ENCODE assay signal across 8 mouse cellular contexts in the genomic region with DNA sequence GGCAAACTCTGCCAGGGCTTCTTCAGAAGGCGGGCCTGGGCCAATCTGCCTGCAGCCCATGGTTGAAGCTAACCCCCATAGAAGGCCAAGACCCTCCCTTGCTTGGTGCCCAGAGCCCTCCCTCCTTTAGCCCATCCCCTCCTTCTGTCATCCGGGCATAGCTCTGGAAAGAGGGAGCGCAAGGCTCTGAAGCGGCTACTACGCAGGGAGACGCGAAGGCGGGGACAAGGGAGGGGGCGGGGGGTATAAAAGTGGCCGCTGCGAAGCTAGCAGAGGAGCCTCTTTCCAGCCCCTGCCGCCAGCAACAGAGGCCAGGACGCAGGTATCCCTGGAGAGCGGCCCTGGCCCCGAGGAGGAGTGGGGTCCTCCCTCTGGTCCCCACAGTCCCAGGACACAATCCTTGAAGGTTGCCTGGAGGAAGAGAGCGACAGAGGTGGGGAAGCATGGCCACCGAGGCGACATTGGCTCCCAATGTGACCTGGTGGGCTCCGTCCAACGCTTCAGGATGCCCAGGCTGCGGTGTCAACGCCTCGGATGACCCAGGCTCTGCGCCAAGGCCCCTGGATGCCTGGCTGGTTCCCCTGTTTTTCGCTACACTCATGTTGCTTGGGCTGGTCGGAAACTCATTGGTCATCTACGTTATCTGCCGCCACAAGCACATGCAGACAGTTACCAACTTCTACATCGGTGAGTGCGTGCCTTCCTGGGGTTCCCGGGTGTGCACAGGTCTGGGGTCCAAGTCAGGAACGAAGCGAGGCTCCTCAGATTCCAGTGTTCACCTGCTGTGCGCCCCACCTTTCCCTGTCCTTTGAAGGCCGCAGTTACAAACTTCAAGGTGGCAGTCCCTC. TPM values are rescaled to one million over a fixed set of nuclear protein-coding genes. Genes with fewer than 3 reads are reported as not detected.
DNase-seq lines count a peak whose midpoint lies in the region; ATAC-seq and TF ChIP-seq lines count a peak whose summit lies in the region.
"Had no signal": no experiment of that assay in that cellular context is flagged by ENCODE, and none has a peak within 500 bp of the region (broad histone marks: within the 10 kb centered on the region; RNA-seq: fewer than 3 reads in every experiment).

No protein-coding gene starts in this region.

- H3K9me3 ChIP-seq in heart, embryonic 15.5 days (replicated peaks) = no peaks in the 10 kb centered on the region
- no peaks in the 10 kb centered on the region for H3K9me3 ChIP-seq in liver, embryonic 13.5 days (replicated peaks)
- H3K9me3 ChIP-seq in stomach, embryonic 14.5 days (ENCODE audit: control insufficient read depth, low read depth, low read length) = no peaks in the 10 kb centered on the region

- H3K4me3 ChIP-seq in left cerebral cortex, adult 2 months = peak overlapping the region; percentile 33
- peak overlapping the region; percentile 33 for H3K4me3 ChIP-seq in heart, embryonic 15.5 days
- H3K4me3 ChIP-seq in liver, embryonic 13.5 days (replicated peaks) = peak overlapping the region; percentile 25
- H3K4me3 ChIP-seq in stomach, embryonic 14.5 days (ENCODE audit: low read depth, low read length) = peak overlapping the region; percentile 21

- no peak for ATAC-seq in heart, embryonic 15.5 days (replicated peaks; ENCODE audit: insufficient number of reproducible peaks, insufficient read depth, low FRiP score, low read depth)
- no peak for ATAC-seq in liver, embryonic 13.5 days (ENCODE audit: low read depth)
- no peak for ATAC-seq in stomach, embryonic 14.5 days (ENCODE audit: insufficient number of reproducible peaks, insufficient read depth, low FRiP score, low read depth)

- no peak for TF ChIP-seq CTCF in left cerebral cortex, adult 2 months (IDR thresholded peaks at IDR 0.05)

- H3K36me3 ChIP-seq in heart, embryonic 15.5 days = no peaks in the 10 kb centered on the region
- H3K36me3 ChIP-seq in liver, embryonic 13.5 days = peaks cover under 1% of the 10 kb centered on the region; the same call in 1 of the 2 replicates
- no peaks in the 10 kb centered on the region for H3K36me3 ChIP-seq in stomach, embryonic 14.5 days (ENCODE audit: control insufficient read depth, insufficient read depth, low read length)

- H3K4me1 ChIP-seq in heart, embryonic 15.5 days (replicated peaks) = peaks cover 69% of the 10 kb centered on the region
- H3K4me1 ChIP-seq in liver, embryonic 13.5 days (replicated peaks) = peaks cover 82% of the 10 kb centered on the region
- H3K4me1 ChIP-seq in stomach, embryonic 14.5 days (ENCODE audit: control insufficient read depth, insufficient read depth, low read length) = peaks cover 45% of the 10 kb centered on the region

- WGBS in heart, embryonic 15.5 days = 8% methylated on average over 35 of the region's 35 CpGs
- 13% methylated on average over 35 of the region's 35 CpGs for WGBS in liver, embryonic 13.5 days (ENCODE audit: insufficient replicate concordance)
- 10% methylated on average over 35 of the region's 35 CpGs for WGBS in stomach, embryonic 14.5 days

- peak overlapping the region; percentile 53 for H3K4me2 ChIP-seq in heart, embryonic 15.5 days
- H3K4me2 ChIP-seq in liver, embryonic 13.5 days = peak overlapping the region; percentile 98
- H3K4me2 ChIP-seq in stomach, embryonic 14.5 days (replicated peaks; ENCODE audit: low read depth, low read length) = peak overlapping the region; percentile 35

- no peak for DNase-seq in left cerebral cortex, adult 2 months (ENCODE audit: extremely low spot score in 1 of 2, low spot score in 2 of 2)
- DNase-seq in left cerebral cortex, postnatal 25 days (ENCODE audit: low spot score in 2 of 2) = no peak
- DNase-seq in liver, embryonic 13.5 days = no peak
- no peak for DNase-seq in ovary, postnatal 14 days (ENCODE audit: low spot score)
- no peak for DNase-seq in left cerebral cortex, adult 11 months (ENCODE audit: low spot score)

- peaks cover 63% of the 10 kb centered on the region for H3K27me3 ChIP-seq in heart, embryonic 15.5 days
- H3K27me3 ChIP-seq in liver, embryonic 13.5 days = peaks cover 63% of the 10 kb centered on the region
- H3K27me3 ChIP-seq in stomach, embryonic 14.5 days (ENCODE audit: control insufficient read depth, insufficient read depth, low read length) = peaks cover 50% of the 10 kb centered on the region

- peak overlapping the region; percentile 28; the same call in 1 of the 2 replicates for H3K27ac ChIP-seq in left cerebral cortex, adult 2 months
- no peak overlapping the region for H3K27ac ChIP-seq in heart, embryonic 15.5 days
- H3K27ac ChIP-seq in liver, embryonic 13.5 days = no peak overlapping the region
- no peak overlapping the region for H3K27ac ChIP-seq in stomach, embryonic 14.5 days (ENCODE audit: low read length)

- intact Hi-C loops in left cerebral cortex, adult 2 months (cut with DNase I) = no loop called here
- intact Hi-C loops in left cerebral cortex, postnatal 25 days (cut with DNase I) = no loop called here

- H3K9ac ChIP-seq in heart, embryonic 15.5 days = 0 out of 2 replicates have a peak overlapping the region, but pooled peaks have one; percentile 10
- peak overlapping the region; percentile 35 for H3K9ac ChIP-seq in liver, embryonic 13.5 days
- no peak overlapping the region for H3K9ac ChIP-seq in stomach, embryonic 14.5 days (replicated peaks; ENCODE audit: low read depth, low read length)

RNA-seq across cellular contexts. Expression of gene Kiss1r, which starts 1.7 kb away (rescaled TPM):
- total RNA-seq in left cerebral cortex, adult 2 months (2021) = 1 to 10 TPM; 6.6 to 9.1 TPM
- total RNA-seq in left cerebral cortex, postnatal 25 days (2021) = 1 to 10 TPM; 7.1 to 7.8 TPM
- 0.34 and 0.51 TPM in 2 replicates for polyA plus RNA-seq in heart, embryonic 15.5 days (2015; fragmentation: Nextera tagmentation; extraction: Ambion mirVana)
- 0.19 and 0.28 TPM in 2 replicates for polyA plus RNA-seq in liver, embryonic 13.5 days (2015; fragmentation: Nextera tagmentation; extraction: Ambion mirVana)
- 0.81 and 1.0 TPM in 2 replicates for polyA plus RNA-seq in stomach, embryonic 14.5 days (2014; fragmentation: Nextera tagmentation; extraction: Ambion mirVana)

RNA-seq across cellular contexts. Expression of gene R3hdm4, which starts 2.6 kb away (rescaled TPM):
- total RNA-seq in left cerebral cortex, adult 2 months (2021) = 100 to 1,000 TPM; 318 to 346 TPM
- total RNA-seq in left cerebral cortex, postnatal 25 days (2021) = 100 to 1,000 TPM; 366 to 394 TPM
- 95.2 and 118 TPM in 2 replicates for polyA plus RNA-seq in heart, embryonic 15.5 days (2015; fragmentation: Nextera tagmentation; extraction: Ambion mirVana)
- 63.0 and 63.8 TPM in 2 replicates for polyA plus RNA-seq in liver, embryonic 13.5 days (2015; fragmentation: Nextera tagmentation; extraction: Ambion mirVana)
- 143 and 151 TPM in 2 replicates for polyA plus RNA-seq in stomach, embryonic 14.5 days (2014; fragmentation: Nextera tagmentation; extraction: Ambion mirVana)

RNA-seq across cellular contexts. Expression of gene Gm26602, which starts 7.8 kb away (rescaled TPM):
- not detected for total RNA-seq in left cerebral cortex, adult 2 months (2021)
- not detected for total RNA-seq in left cerebral cortex, postnatal 25 days (2021)
- polyA plus RNA-seq in heart, embryonic 15.5 days (2015; fragmentation: Nextera tagmentation; extraction: Ambion mirVana) = 15.7 TPM in 1 of 2 replicates, not detected in the other
- polyA plus RNA-seq in liver, embryonic 13.5 days (2015; fragmentation: Nextera tagmentation; extraction: Ambion mirVana) = 11.3 TPM in 1 of 2 replicates, not detected in the other
- 5.3 TPM in 1 of 2 replicates, not detected in the other for polyA plus RNA-seq in stomach, embryonic 14.5 days (2014; fragmentation: Nextera tagmentation; extraction: Ambion mirVana)
- total RNA-seq: left cerebral cortex, adult 8-10 months had no signal

RNA-seq across cellular contexts. Expression of gene Arid3a, which starts 8.4 kb away (rescaled TPM):
- 1 to 10 TPM; 5.7 to 10.0 TPM for total RNA-seq in left cerebral cortex, adult 2 months (2021)
- 1 to 10 TPM; 5.4 to 8.6 TPM for total RNA-seq in left cerebral cortex, postnatal 25 days (2021)
- polyA plus RNA-seq in heart, embryonic 15.5 days (2015; fragmentation: Nextera tagmentation; extraction: Ambion mirVana) = 2.1 and 3.7 TPM in 2 replicates
- polyA plus RNA-seq in liver, embryonic 13.5 days (2015; fragmentation: Nextera tagmentation; extraction: Ambion mirVana) = 5.4 and 5.7 TPM in 2 replicates
- 12.7 and 14.0 TPM in 2 replicates for polyA plus RNA-seq in stomach, embryonic 14.5 days (2014; fragmentation: Nextera tagmentation; extraction: Ambion mirVana)

RNA-seq across cellular contexts. Expression of gene Med16, which starts 9.7 kb away (rescaled TPM):
- total RNA-seq in left cerebral cortex, adult 2 months (2021) = 10 to 100 TPM; 55.3 to 55.5 TPM
- 10 to 100 TPM; 57.5 to 59.8 TPM for total RNA-seq in left cerebral cortex, postnatal 25 days (2021)
- polyA plus RNA-seq in heart, embryonic 15.5 days (2015; fragmentation: Nextera tagmentation; extraction: Ambion mirVana) = 34.8 and 45.7 TPM in 2 replicates
- polyA plus RNA-seq in liver, embryonic 13.5 days (2015; fragmentation: Nextera tagmentation; extraction: Ambion mirVana) = 16.9 and 19.0 TPM in 2 replicates
- polyA plus RNA-seq in stomach, embryonic 14.5 days (2014; fragmentation: Nextera tagmentation; extraction: Ambion mirVana) = 43.4 and 46.4 TPM in 2 replicates

Comparison
In these comparisons a context has a peak if more than half of its experiments do, and no peak if none do; other contexts are left out.
1. H3K4me2 ChIP-seq: peak in every context shown above with its lines; median percentile 98 in liver, embryonic 13.5 days; 53 in heart, embryonic 15.5 days; 35 in stomach, embryonic 14.5 days.